Mouse (Mus musculus): ENCODE results near the gene H2afj. TPM values are rescaled to one million over a fixed set of nuclear protein-coding genes. Genes with fewer than 3 reads are reported as not detected.

Gene H2afj
- polyA plus RNA-seq (2015; fragmentation: Illumina TruSeq; extraction: RNeasy Lipid Tissue Mini Kit (QIAGEN cat#74804); ENCODE audit: insufficient read depth, low read depth, low replicate concordance): 21.6 TPM

DNA sequence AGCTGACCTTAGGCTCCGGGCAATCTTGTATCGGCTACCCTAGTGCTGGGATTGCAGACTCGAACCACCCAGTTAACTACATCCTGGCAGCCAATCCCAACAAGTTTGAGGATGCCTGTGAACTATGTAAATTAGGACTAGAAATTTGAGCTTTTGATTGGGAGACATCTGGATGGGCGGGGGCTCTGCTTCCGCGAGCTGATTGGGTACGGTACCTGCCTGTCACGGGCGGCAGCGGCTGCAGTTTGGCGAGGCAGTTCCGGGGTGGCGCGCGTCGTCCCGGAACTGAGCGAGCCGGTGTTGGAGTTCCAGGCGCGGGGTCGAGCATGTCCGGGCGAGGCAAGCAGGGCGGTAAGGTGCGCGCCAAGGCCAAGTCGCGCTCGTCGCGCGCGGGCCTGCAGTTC, at the start of gene H2afj:
Gene H2afj, plus strand, starts transcription at position 231 of the 404 bp plus-strand sequence.

DNA sequence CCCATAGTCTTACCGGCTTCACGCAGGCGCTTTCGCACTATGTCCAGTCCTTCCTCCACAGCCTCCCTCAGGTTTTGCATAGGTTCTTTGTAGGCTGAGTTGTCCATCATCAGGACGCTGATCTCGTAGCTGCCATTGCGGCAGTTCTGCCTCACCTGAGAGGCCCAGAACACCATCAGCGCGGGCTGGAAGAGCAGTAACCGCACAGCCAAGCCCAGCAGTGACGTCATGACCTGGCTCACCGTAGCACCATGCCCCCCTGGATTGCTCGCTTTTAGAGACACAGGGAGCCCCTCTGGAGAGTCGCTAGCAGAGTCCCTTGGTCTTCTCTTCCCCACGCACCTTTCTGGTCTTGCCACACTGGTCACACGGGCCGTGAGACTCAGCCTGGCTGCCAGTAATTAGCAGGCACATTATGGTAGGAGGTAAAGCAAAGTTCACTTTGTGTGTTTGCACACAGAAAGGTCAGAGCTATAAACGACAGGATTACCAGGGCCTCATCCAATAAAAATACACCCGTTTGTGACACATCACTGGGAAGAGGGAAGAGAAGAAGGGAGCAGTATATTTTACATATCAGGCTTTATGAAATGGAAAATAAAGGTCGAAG, 26.6 kb upstream of the H2afj start, which contains the start of gene Gucy2c:
Gene Gucy2c, minus strand, starts transcription at position 389 of the 610 bp plus-strand sequence.

DNA sequence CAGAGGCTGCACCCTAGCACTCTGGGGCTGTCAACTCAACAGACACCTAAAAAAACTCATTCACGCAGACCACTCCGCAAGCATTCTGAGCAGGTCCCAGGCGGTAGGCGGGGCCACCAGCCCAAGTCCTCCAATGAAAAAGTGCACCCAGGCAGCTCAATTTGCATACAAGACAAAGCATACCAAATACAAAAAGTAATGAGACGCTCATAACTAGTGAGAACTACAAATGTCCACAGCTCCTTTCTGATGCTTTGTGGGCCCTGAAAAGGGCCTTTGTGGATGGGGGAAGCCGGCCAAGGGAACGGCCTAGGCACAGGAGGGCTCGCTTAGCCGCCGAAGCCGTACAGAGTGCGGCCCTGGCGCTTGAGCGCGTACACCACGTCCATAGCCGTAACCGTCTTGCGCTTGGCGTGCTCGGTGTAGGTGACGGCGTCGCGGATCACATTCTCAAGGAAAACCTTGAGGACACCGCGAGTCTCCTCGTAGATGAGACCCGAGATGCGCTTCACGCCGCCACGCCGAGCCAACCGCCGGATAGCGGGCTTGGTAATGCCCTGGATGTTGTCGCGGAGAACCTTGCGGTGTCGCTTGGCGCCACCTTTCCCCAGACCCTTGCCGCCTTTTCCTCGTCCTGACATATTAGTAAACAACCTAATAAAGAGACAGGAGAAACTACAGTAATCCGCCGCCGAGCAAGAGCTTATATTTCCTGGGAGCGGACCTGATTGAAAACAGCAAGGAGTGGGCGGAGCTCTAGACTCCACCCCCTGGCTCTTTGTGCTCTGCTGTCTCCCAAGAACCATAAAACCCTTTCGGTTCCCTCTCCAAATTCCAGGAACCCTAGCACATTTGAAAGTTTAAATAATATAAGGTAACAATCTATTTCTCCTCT, 4.1 kb upstream of the H2afj start, which contains the start of gene Hist4h4:
Gene Hist4h4, minus strand, starts transcription at position 677 of the 895 bp plus-strand sequence.

DNA sequence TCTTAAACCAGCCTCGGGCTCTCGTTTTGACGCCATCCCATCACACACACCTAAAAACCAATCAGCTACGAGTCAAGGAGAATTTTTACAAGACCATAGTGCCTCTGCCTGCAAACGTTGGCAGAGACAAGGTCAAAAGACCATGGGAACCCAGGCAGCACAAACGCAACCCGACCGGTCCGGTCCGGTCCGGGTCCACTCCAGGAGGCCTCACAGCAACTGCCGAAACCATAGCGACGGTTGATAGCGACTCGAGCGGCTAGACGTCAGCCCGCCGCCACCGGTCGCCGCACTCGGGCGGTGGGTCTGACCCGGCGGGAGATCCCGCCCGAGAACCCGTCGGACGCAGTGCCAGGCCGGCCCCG, 19.5 kb downstream of the H2afj start, which contains the start of gene BC049715:
Gene BC049715, plus strand, starts transcription at position 111 of the 365 bp plus-strand sequence.

DNA sequence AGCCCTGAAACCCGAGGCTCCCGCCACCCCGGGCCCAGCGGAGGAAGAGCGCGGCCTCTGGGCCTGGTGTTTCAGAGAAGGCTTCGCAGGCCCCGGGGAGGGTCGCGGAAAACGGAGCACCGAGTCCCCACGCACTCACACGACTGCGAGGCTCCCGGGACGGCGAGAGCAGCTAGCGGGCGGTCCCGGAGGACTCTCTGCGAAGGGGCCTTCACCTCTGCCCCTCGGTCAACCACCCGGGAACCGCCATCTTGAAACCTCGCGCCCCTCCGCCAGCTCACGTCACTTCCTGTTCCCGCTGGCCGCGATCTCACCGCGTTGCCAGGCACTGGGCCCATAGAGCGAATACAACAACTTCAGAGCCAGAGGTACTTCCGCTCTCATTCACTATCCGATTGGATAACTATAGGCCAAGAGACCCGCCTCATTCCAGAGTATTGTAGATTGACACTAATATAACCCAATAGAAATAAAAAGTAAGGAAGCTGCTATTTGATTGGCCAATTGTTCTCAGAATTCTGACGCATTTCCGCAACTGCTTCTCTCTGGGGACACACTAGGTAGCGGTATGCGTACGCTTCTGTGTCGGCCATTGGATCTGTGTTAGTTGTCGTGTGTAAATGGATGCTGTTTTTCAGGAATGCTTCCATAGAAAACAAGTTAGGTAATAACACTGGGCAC, 20.0 kb downstream of the H2afj start, which contains the start of gene Wbp11:
Gene Wbp11, minus strand, starts transcription at position 353 of the 681 bp plus-strand sequence.

DNA sequence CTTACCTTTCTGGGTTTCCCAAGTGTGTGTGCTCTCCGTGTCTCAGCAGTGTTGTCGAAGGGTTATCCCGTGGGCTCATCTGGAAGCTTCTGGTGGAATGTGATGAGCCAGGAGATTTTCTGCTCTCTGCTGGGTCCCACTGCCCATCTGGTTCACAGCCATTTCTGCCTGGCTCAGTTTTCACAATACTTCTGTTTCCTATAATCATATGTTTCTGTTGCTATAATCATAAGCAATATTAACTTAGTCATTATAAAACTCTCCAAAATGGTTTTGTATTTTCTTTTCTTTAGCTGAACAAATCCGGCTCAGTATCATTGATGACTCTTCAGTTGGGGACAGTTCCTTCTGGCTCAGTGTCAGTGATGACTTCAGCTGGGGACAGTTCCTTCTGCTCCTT, 27.3 kb downstream of the H2afj start, which contains the start of gene Smco3:
Gene Smco3, minus strand, starts transcription at position 101 of the 400 bp plus-strand sequence.

DNA sequence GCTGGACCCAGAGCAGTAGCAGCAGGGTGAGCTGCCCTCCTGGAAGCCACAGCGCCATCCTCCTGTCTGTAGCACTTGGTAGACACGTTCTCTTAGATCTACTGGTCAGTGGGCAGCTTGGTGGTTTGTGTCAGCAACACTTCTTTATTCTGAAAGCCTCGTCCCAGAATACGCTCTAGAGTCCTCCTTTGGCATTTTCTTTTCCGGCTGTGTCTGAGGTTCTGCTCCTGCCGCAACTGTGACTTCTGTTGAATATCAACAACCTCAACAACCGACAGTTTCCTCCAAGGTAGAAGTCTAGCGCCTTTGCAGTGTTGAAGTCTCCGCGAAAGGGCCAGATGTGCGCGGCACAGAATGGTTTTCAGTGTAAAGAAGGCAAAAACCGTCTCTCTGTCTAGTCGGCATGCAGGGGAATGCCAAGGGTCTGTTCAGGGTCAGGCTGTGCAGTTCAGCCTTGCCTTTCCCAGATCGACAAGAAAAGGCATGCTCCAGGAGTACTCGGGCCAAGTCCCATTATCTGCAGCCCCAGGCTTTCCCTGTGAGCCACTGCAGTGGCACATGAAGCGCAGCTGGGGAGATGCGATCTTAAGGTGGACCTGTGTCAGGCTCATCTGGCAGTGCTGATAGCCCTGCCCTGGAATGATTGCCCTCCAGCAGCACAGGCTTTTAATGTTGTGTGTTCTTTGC, 49.3 kb downstream of the H2afj start, which contains the start of gene Art4:
Gene Art4, minus strand, starts transcription at position 548 of the 687 bp plus-strand sequence.

Other genes starting within 250 kb of the H2afj start
- 2.7 TPM for gene Plbd1, start 146.3 kb upstream of the H2afj start, polyA plus RNA-seq (2015; fragmentation: Illumina TruSeq; extraction: RNeasy Lipid Tissue Mini Kit (QIAGEN cat#74804); ENCODE audit: insufficient read depth, low read depth, low replicate concordance)
- gene Gucy2c, start 26.5 kb upstream of the H2afj start, polyA plus RNA-seq (2015; fragmentation: Illumina TruSeq; extraction: RNeasy Lipid Tissue Mini Kit (QIAGEN cat#74804); ENCODE audit: insufficient read depth, low read depth, low replicate concordance): 0.46 TPM
- gene Hist4h4, start 3.8 kb upstream of the H2afj start, polyA plus RNA-seq (2015; fragmentation: Illumina TruSeq; extraction: RNeasy Lipid Tissue Mini Kit (QIAGEN cat#74804); ENCODE audit: insufficient read depth, low read depth, low replicate concordance): not detected
- not detected for gene BC049715, start 19.4 kb downstream of the H2afj start, polyA plus RNA-seq (2015; fragmentation: Illumina TruSeq; extraction: RNeasy Lipid Tissue Mini Kit (QIAGEN cat#74804); ENCODE audit: insufficient read depth, low read depth, low replicate concordance)
- 10.3 TPM for gene Wbp11, start 20.0 kb downstream of the H2afj start, polyA plus RNA-seq (2015; fragmentation: Illumina TruSeq; extraction: RNeasy Lipid Tissue Mini Kit (QIAGEN cat#74804); ENCODE audit: insufficient read depth, low read depth, low replicate concordance)
- gene Smco3, start 27.2 kb downstream of the H2afj start, polyA plus RNA-seq (2015; fragmentation: Illumina TruSeq; extraction: RNeasy Lipid Tissue Mini Kit (QIAGEN cat#74804); ENCODE audit: insufficient read depth, low read depth, low replicate concordance): not detected
- gene Art4, start 49.5 kb downstream of the H2afj start, polyA plus RNA-seq (2015; fragmentation: Illumina TruSeq; extraction: RNeasy Lipid Tissue Mini Kit (QIAGEN cat#74804); ENCODE audit: insufficient read depth, low read depth, low replicate concordance): 0.74 TPM
- gene Mgp, start 67.6 kb downstream of the H2afj start, polyA plus RNA-seq (2015; fragmentation: Illumina TruSeq; extraction: RNeasy Lipid Tissue Mini Kit (QIAGEN cat#74804); ENCODE audit: insufficient read depth, low read depth, low replicate concordance): 267 TPM
- gene Erp27, start 113.9 kb downstream of the H2afj start, polyA plus RNA-seq (2015; fragmentation: Illumina TruSeq; extraction: RNeasy Lipid Tissue Mini Kit (QIAGEN cat#74804); ENCODE audit: insufficient read depth, low read depth, low replicate concordance): 260 TPM
- not detected for gene Pde6h, start 115.6 kb downstream of the H2afj start, polyA plus RNA-seq (2015; fragmentation: Illumina TruSeq; extraction: RNeasy Lipid Tissue Mini Kit (QIAGEN cat#74804); ENCODE audit: insufficient read depth, low read depth, low replicate concordance)
- gene Arhgdib, start 133.7 kb downstream of the H2afj start, polyA plus RNA-seq (2015; fragmentation: Illumina TruSeq; extraction: RNeasy Lipid Tissue Mini Kit (QIAGEN cat#74804); ENCODE audit: insufficient read depth, low read depth, low replicate concordance): 17.6 TPM

Measured in pancreas, adult 10 weeks (tissue).